Mouse (Mus musculus) liver, embryonic 14.5 days (tissue): Measurements from ENCODE around the gene Tnfsf8. TPM values are rescaled to one million over a fixed set of nuclear protein-coding genes. Genes with fewer than 3 reads are reported as not detected.

ENCODE experiments used
- ATAC-seq: fragments of 200-750 bp; cut with Nextera tagmentation; 2 replicates; pipeline ENCODE4 v1.8.0; 2017; ENCODE audit warnings: moderate number of reproducible peaks, mild to moderate bottlenecking, moderate library complexity; ENCODE audit not compliant: insufficient read depth
- DNase-seq, 3 experiments: peaks; one replicate each; pipeline ENCODE4 v3.0.0-alpha.2; 2012 to 2013; ENCODE audit warnings: low read depth in 3 of 3, low spot score in 3 of 3
- H3K27ac ChIP-seq: fragments of 300-500 bp; sonication (generic); 2 replicates; pipeline ENCODE4 v1.5.1; 2014; ENCODE audit warnings: moderate library complexity, mild to moderate bottlenecking, control low read depth, inconsistent platforms
- H3K27me3 ChIP-seq: fragments of 300-500 bp; sonication (generic); 2 replicates; pipeline ENCODE4 v1.6.1; 2014; ENCODE audit warnings: mild to moderate bottlenecking, low read length, moderate library complexity; ENCODE audit not compliant: control insufficient read depth, insufficient read depth
- H3K36me3 ChIP-seq: fragments of 300-500 bp; sonication (generic); replicated peaks from 2 replicates; pipeline ENCODE4 v1.6.1; 2014; ENCODE audit warnings: low read depth; ENCODE audit not compliant: control insufficient read depth, insufficient read depth
- H3K4me1 ChIP-seq, 2 experiments: fragments of 200-500 bp in 1 of 2; fragments of 300-500 bp in 1 of 2; sonication (generic) in 1 of 2; replicated peaks; 2 replicates each; pipeline ENCODE4 v1.6.1; 2012 to 2014; ENCODE audit warnings: antibody characterized with exemption in 1 of 2, inconsistent platforms in 1 of 2, low read length in 1 of 2; ENCODE audit not compliant: control insufficient read depth in 2 of 2, insufficient read depth in 2 of 2
- H3K4me2 ChIP-seq: fragments of 300-500 bp; sonication (generic); 2 replicates; pipeline ENCODE4 v1.6.1; 2014; ENCODE audit warnings: low read depth, mild to moderate bottlenecking, control low read depth, moderate library complexity
- H3K4me3 ChIP-seq, 2 experiments: fragments of 200-500 bp in 1 of 2; fragments of 300-500 bp in 1 of 2; sonication (generic) in 1 of 2; 2 replicates each; pipeline ENCODE4 v1.5.1; 2012 to 2014; ENCODE audit warnings: low read depth in 2 of 2, low read length in 2 of 2, mild to moderate bottlenecking in 2 of 2, control low read depth in 1 of 2, inconsistent platforms in 1 of 2, moderate library complexity in 1 of 2; ENCODE audit not compliant: insufficient read depth in 1 of 2
- H3K9ac ChIP-seq: fragments of 300-500 bp; sonication (generic); replicated peaks from 2 replicates; pipeline ENCODE4 v1.6.1; 2014; ENCODE audit warnings: mild to moderate bottlenecking, control low read depth, moderate library complexity
- H3K9me3 ChIP-seq: fragments of 300-500 bp; sonication (generic); 2 replicates; pipeline ENCODE4 v1.6.1; 2016; ENCODE audit warnings: low read length, mixed read lengths; ENCODE audit not compliant: control insufficient read depth
- CTCF ChIP-seq: IDR thresholded peaks from 2 replicates; pipeline ENCODE4 v1.5.1; 2016; ENCODE audit warnings: antibody characterized with exemption, low read depth, control low read depth
- EP300 ChIP-seq: IDR thresholded peaks from 2 replicates; pipeline ENCODE4 v1.6.1; 2016; ENCODE audit warnings: antibody characterized with exemption, low read depth
- WGBS: fragments of 180-500 bp; shearing (Covaris S2); extraction: QIAGEN DNeasy Blood & Tissue Kit; methylation state at CpG from one replicate; pipeline ENCODE4 v1.1.7; 2014; ENCODE audit not compliant: insufficient replicate concordance; 5-methylcytosine and 5-hydroxymethylcytosine counted together
- polyA plus RNA-seq, 2 experiments: library from polyadenylated mRNA; depleted of rRNA in 1 of 2; stranded (reverse) in 1 of 2; unstranded in 1 of 2; fragments of >200 nt; fragmentation: Nextera tagmentation in 1 of 2; extraction: Ambion mirVana in 1 of 2; gene quantifications; 2 replicates each; pipeline versions ENCODE4 v1.2.1 to v1.2.3; 2012 to 2014

Gene Tnfsf8
- polyA plus RNA-seq (2012; rRNA removed): 0.01 TPM in 2 replicates
- polyA plus RNA-seq (2014; fragmentation: Nextera tagmentation; extraction: Ambion mirVana): not detected in 2 replicates

DNA sequence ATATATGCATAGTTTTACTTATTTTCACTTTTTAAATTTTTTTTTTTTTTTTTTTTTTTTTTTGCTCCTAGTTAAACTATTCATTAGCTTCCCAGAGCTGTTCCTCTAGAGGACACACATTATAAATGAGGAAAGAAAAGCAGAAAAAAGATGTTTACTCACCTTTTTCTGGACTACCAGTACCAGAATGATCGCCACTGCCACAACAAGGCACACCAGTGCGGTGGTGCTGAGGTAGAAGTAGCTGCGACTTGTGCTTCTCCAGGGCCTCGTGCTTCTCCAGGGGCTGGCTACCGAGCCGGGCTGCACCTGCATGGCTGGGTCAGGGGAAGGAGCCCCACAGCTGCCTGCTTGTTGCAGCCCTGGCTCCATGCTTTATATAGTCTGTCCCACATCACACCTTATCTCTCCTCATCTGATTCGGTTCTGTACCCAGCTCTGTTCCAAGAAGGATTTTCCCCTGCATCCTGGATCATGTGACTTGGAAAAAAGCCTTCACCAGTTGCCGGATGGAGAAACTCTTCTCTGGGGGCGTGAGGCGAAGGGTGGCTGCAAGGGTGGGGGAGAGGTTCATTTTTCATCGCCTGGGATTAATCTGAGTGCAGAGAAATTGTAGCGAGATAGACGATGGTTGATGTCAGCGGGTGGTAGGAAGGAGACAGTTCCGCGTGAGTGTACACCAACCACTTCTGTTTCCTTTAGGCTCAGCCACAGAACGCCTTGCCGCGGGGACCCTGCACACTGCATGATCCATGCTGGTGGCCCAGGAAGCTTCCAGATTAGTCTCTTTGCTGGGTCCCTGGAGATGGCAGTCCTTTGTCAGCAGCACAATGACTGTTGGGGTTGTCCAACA is at the start of gene Tnfsf8:
Gene Tnfsf8 (minus strand): TSS at position 660 of the 853 bp plus-strand sequence.
- 51% methylated on average over 19 of the region's 19 CpGs for WGBS

DNA sequence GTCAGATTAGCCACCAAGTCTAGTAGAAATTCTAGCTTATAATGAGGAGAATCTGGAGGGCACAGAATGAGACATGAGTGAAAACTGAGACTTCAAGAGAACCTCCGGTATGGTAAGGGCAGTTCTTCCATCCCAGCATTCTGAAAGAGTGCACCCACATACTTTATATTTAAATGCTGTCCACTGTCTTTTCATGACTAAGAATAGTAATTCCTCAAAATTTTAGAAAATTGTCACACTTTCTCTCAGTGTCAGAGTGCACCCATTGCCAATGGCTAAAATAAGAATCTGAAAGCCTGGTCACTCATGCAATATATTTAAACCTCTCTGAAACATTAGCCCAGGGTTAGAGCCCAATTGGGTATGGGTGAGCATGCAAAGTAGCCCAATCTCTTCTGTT is 47.4 kb upstream of the Tnfsf8 start:
- H3K4me2 ChIP-seq: no peak overlapping the region
- H3K4me3 ChIP-seq: no peak overlapping the region
- H3K36me3 ChIP-seq: no peaks in the 10 kb centered on the region
- no peaks in the 10 kb centered on the region for H3K4me1 ChIP-seq
- ATAC-seq: no peak
- no peaks in the 10 kb centered on the region for H3K27me3 ChIP-seq
- H3K9me3 ChIP-seq: no peaks in the 10 kb centered on the region
- H3K27ac ChIP-seq: no peak overlapping the region
- no peak overlapping the region for H3K9ac ChIP-seq
- no peak for DNase-seq
- 63% methylated on average over 1 of the region's 1 CpGs for WGBS
- TF ChIP-seq EP300: no peak
- no peak for TF ChIP-seq CTCF

More for the DNA sequence above, at the start of gene Tnfsf8:
- TF ChIP-seq CTCF (no peak), EP300 (no peak)
- ATAC-seq: no peak
- no peaks in the 10 kb centered on the region for H3K9me3 ChIP-seq
- no peak within 1 kb of the TSS for H3K4me3 ChIP-seq
- H3K27ac ChIP-seq: no peak within 1 kb of the TSS
- no peak within 1 kb of the TSS for H3K4me2 ChIP-seq
- no peaks in the 10 kb centered on the region for H3K27me3 ChIP-seq
- no peaks in the 10 kb centered on the region; a peak in 1 of 4 replicates for H3K4me1 ChIP-seq
- H3K36me3 ChIP-seq: no peaks in the 10 kb centered on the region
- DNase-seq: no peak
- H3K9ac ChIP-seq: no peak within 1 kb of the TSS

DNA sequence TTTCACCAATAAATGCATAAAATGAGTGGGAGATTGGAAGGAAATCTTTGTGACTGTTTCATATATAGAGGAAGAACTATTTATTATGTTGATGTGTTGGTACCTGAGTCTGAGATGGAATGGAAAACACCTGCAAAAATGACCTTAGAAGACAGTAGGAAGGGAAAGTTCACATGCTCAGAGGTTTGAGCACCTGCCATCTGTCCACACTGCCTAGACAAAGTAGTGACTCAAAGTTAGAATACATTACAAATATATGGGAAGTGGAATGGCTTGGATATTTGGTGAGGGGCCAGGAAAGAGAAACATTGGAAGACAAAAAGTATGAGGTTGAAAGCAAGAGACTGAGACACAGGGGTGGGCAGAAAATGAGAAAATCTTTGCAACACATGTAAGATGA is 46.3 kb upstream of the Tnfsf8 start:
- no peak overlapping the region for H3K4me2 ChIP-seq
- no peaks in the 10 kb centered on the region for H3K9me3 ChIP-seq
- no peak overlapping the region for H3K9ac ChIP-seq
- no peak for DNase-seq
- TF ChIP-seq EP300 (no peak), CTCF (no peak)
- H3K27me3 ChIP-seq: no peaks in the 10 kb centered on the region
- H3K27ac ChIP-seq: no peak overlapping the region
- ATAC-seq: no peak
- H3K36me3 ChIP-seq: no peaks in the 10 kb centered on the region
- no peaks in the 10 kb centered on the region; a peak in 1 of 4 replicates for H3K4me1 ChIP-seq
- no peak overlapping the region for H3K4me3 ChIP-seq

DNA sequence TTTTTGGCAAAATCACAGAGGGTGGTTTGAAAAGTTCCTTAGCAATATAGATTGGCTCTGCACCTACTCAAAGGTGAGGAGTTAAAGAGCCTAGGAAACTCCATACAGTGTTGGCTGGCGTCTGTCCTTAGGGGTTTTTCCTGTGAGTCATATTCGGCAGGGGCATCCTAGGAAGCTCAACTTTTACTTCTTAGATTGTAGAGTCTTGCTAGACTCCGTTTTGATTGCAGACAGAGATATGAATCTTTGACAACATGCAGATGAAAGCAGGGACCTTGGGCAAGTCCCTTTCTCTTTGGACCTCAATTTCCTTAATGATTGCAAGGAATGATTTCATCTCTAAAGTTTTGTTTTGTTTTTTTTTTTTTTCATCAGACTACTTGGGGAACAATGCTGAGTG is 44.9 kb upstream of the Tnfsf8 start:
- Histone ChIP-seq H3K9ac (no peak overlapping the region), H3K4me1 (no peaks in the 10 kb centered on the region; a peak in 1 of 4 replicates), H3K36me3 (no peaks in the 10 kb centered on the region), H3K27ac (no peak overlapping the region), H3K4me3 (no peak overlapping the region), H3K4me2 (no peak overlapping the region), H3K27me3 (no peaks in the 10 kb centered on the region), H3K9me3 (no peaks in the 10 kb centered on the region)
- no peak for ATAC-seq
- no peak for TF ChIP-seq CTCF
- TF ChIP-seq EP300: no peak
- no peak for DNase-seq
- 31% methylated on average over 3 of the region's 3 CpGs for WGBS

DNA sequence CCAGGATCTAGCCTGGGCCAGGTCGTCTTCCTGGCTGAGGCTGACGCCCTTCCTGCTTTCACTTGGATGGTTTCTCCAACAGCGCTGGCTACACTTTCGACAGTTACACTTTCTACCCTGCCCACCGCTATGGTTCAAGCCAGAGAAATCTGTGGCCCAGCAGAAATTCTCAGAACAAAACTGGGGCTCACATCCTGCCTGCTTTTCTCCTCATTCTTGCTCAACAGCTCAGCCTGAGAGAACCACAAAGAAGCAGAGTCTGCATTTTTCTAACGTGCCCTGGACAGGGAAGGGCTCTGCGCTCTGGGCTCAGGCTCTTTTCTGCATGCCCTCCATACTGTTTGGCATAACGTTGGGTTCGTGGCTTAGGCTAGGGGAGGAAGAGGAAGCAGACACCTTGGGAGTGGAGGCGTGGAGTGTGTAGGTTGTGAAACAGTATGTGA is 38.0 kb upstream of the Tnfsf8 start:
- no peak overlapping the region for H3K27ac ChIP-seq

More for the DNA sequence above, 38.0 kb upstream of the Tnfsf8 start:
- no peaks in the 10 kb centered on the region for H3K9me3 ChIP-seq
- no peaks in the 10 kb centered on the region; a peak in 1 of 4 replicates for H3K4me1 ChIP-seq
- H3K9ac ChIP-seq: no peak overlapping the region
- no peak overlapping the region for H3K4me3 ChIP-seq
- no peaks in the 10 kb centered on the region for H3K36me3 ChIP-seq
- no peaks in the 10 kb centered on the region for H3K27me3 ChIP-seq
- TF ChIP-seq EP300 (no peak), CTCF (no peak)
- no peak for ATAC-seq
- no peak for DNase-seq
- no peak overlapping the region for H3K4me2 ChIP-seq
- 34% methylated on average over 10 of the region's 10 CpGs for WGBS
